Comparison of ENCODE assay signal across 17 mouse cellular contexts in the genomic region with DNA sequence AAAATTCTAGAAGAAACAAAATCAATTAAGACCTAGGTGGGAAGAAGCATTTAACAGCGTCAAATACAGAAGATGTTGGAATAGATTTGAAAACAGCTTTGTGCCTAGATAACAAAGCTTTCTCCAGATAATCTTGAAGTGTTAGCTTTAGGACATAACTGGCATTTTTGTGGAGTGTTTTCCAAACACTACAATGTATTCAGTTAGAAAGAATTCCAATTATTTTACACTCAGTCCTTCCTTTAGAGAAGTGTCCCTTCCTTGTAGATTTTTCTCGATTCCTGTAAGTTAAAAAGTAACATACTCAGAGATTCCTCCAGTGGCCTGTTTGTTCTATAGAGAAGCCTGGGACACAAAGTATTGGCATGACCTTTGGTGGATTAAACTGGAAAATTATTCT.
"Had no signal": no experiment of that assay in that cellular context is flagged by ENCODE, and none has a peak within 500 bp of the region (broad histone marks: within the 10 kb centered on the region; RNA-seq: fewer than 3 reads in every experiment).

No protein-coding gene starts in this region.

- H3K36me3 ChIP-seq: intestine, embryonic 15.5 days; kidney, embryonic 15.5 days; limb, embryonic 12.5 days; limb, embryonic 15.5 days had no signal

- H3K27me3 ChIP-seq: intestine, embryonic 15.5 days; kidney, embryonic 15.5 days; limb, embryonic 15.5 days had no signal

- H3K4me1 ChIP-seq: intestine, embryonic 15.5 days; kidney, embryonic 15.5 days; limb, embryonic 15.5 days had no signal

- ATAC-seq: intestine, embryonic 15.5 days; liver, postnatal 0 days had no signal

- DNase-seq: kidney, adult 11 months; kidney, adult 8-10 months; kidney, postnatal 10 days; kidney, postnatal 36 days; layer of hippocampus, postnatal 36 days; left cerebral cortex, postnatal 4 days; liver, postnatal 0 days; midbrain, embryonic 14.5 days; thymus, postnatal 25 days had no signal

- H3K4me2 ChIP-seq: intestine, embryonic 15.5 days; kidney, embryonic 15.5 days; limb, embryonic 12.5 days; limb, embryonic 15.5 days; liver, embryonic 11.5 days; midbrain, embryonic 11.5 days had no signal

- H3K4me3 ChIP-seq: intestine, embryonic 15.5 days; kidney, embryonic 15.5 days; left cerebral cortex, adult 2 months; limb, embryonic 12.5 days; limb, embryonic 15.5 days had no signal

- H3K9ac ChIP-seq: intestine, embryonic 15.5 days; kidney, embryonic 15.5 days; limb, embryonic 12.5 days; limb, embryonic 15.5 days; liver, embryonic 14.5 days; liver, postnatal 0 days had no signal

- H3K27ac ChIP-seq: intestine, embryonic 15.5 days; kidney, embryonic 15.5 days; left cerebral cortex, adult 2 months; limb, embryonic 12.5 days; limb, embryonic 15.5 days; liver, embryonic 14.5 days had no signal

- H3K9me3 ChIP-seq: intestine, embryonic 15.5 days; kidney, embryonic 15.5 days; limb, embryonic 12.5 days; limb, embryonic 15.5 days had no signal
